Mouse (Mus musculus) A20 (cell line): ENCODE measurements around the gene AI464131.

ENCODE experiments used
- DNase-seq: peaks from one replicate; pipeline ENCODE4 v3.0.0-alpha.2; 2011; ENCODE audit warnings: low read depth, low spot score

AI464131 gene

DNA sequence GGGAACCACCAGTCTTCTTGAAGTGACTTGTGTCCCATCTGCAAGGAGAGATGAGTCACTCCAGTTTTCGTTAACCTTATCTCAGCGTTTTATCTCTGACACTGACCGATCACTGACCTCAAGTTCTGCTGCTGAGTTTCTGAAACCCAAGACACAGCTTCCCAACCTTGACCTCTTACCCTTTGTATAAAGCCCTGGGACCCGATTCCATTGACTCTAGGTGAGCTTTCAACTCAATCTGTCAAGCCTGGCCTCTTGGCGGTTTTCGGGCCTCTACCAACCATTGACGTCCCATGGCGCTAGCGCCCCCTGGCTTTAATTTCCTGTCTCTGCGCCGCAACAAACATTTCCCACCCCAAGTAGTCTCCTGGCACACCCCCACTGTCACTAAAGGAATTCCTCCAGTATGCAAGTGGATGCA is 2.3 kb upstream of the AI464131 start:
- DNase-seq = peak; percentile 37

DNA sequence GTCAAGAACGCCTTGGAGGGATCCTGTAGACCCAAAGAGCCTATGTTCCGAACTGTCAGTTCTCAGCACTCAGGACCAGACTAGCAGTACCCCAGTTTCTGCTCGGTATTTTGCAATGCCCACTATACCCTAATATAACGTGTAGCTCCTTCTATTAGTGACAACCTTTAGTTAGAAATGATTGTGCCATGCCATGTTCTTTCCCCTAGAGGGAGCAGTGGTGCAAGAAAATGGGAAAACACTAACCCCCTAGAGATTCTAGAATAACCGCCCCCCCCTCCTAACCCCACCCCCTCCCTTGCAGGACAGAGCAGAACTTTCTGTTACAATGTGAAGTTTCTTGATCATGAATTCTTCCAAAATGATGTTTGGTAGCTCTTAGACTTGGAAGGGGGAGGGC is 1.4 kb upstream of the AI464131 start:
- peak; percentile 26 for DNase-seq

DNA sequence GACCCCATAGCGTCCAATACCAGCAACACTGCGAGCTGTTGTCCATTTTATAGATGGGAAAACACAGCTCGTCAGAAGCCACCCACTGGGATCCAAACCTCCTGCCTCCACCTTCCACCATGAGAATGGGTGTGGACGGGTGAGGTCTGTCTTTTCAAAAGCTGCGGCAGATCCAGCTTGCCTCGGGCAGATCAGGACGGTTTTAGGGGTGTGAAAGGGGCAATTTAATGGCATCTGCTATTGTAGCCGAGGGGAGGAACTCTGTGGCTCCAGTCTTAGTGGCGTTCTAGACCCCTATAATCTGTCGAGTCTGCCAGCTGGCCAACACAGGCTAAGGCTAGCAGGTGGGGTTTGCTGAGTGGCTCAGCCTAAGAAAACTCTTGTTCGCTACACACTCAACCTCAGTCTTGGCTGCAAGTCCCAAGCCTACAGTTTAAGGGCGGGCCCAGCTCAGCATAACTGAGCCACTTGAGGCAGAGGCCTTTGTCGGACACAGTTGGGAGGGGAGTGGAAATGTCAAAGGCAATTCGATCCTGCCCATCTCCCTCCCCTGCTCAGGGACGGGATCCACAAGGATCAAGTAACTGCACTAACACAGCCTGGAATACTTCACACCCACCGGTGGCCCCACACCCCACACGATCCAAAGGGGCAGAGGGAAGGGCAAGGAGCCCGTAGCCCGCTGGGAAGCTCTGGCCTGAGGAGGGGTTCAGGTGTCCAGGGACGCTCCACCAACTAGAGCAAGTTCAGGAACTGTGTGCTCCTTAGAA is 520 bp downstream of the AI464131 start:
- DNase-seq = no peak

DNA sequence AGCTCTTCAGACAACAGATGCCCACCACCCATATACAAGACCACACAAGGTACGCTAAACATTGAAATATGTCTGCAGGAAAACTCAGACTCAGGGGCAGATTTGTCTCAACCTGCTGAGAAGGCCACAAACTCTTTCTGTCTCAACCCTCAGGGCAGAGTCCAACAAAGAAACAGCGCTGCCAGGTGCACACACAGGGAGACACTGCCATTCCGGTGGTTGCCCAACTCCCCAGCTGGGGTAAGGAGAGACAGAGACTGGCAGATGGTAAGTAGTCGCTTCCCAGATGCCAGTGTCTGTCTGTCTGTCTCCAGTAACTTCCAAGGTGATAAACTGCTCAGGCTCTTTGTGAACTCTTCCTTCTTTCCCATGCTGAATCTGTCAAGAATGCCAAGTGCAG is 2.1 kb downstream of the AI464131 start:
- DNase-seq = no peak

DNA sequence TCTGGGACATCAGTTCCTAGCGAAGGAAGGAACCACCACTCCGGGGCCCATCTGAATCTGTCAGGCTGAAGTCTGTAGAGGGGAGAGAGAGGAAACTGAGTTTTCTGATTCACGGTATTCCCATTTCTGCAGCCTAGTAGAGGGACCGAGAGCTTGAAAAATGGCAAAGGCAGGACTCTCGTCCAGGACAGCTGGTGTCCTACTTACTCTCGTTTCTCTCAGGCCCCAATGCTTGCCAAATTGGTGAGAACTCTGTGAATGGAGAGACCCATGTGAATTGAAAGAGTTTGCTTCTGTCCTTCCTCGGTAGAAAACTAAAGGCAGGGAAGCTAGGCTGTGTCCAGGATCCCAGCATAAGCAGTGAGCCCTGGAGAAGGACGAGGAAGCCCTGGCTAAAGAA is 3.3 kb downstream of the AI464131 start:
- no peak for DNase-seq

DNA sequence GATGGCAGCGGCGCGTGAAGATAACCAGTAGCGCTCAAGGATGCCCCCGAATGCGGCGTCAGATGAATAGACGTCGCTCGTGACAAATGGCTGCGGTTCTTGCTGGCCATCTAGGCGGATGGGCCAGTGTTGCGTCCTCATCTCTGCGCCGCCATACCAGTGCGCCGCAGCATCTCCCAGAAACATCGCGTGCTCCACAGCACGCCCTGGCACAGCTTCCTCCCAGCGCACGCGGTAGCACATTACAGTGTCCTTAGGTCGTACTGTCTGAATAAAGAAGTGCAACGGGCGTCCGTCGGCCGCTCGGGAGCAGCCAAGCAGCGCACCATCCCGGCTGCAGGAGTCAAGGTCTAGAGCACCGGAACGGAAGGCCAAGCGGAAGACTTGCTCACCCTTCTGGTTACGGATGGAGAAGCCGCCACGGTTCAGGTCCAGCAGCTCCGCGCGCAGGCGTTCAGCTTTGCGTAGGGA is 3.9 kb downstream of the AI464131 start:
- DNase-seq = no peak

DNA sequence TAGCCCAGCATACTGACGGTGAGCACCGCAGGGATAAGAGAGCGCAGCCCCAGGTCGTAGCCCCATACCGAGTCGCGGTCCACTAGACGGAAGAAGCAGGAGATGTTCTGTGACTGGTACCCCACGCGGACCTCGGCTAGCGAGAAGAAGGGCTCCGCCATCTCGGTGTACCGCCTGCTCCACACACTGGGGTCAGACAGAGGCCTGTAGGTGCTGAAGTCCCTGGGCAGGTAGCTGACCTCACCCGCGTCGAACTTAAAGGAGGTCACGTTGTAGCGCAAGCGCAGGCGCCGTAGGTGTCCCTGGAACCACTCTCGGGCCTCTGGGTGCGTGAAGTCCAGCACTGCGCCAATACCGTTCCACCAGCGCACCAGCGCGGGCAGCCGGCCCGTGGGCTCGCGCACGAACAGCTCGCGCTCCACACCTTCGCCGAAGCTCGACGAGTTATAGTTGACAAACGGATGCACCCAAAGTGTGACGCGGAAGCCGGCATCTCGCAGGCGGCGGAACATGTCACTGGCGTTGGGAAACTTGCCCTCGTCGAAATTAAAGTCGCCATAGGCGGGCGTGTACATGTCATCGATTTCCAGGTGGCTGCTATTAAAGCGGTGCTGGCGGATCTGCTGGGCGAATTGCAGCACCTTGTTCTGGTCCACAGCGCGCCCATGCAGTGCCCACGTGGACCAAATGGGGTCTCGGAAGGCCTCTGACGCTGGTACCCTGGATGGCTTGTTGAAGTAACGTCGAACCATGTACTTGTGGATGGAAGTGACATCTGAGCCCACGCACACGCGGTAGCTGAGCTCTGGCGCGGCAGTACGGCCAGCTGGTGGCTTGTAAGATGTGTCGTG is 4.7 kb downstream of the AI464131 start:
- DNase-seq = no peak

DNA sequence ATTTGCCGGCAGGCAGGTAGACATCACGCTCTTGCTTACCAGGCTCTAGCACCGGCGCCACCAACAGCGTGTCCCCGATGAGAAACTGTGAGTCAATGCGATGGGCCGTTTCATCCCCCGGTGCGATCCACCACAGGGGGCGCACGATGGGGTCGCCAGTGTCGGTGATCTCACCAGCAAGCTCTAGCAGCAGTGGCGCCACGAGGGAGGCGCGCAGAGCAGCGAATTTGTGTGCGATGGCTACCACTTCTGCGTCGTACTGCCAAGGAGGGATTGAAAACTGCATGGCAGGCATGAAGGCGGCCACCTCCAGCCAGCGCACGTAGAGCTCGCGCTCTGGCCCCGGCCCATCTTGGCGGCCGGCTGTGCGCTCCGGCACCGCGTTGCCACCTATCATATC is 5.3 kb downstream of the AI464131 start:
- DNase-seq = no peak

DNA sequence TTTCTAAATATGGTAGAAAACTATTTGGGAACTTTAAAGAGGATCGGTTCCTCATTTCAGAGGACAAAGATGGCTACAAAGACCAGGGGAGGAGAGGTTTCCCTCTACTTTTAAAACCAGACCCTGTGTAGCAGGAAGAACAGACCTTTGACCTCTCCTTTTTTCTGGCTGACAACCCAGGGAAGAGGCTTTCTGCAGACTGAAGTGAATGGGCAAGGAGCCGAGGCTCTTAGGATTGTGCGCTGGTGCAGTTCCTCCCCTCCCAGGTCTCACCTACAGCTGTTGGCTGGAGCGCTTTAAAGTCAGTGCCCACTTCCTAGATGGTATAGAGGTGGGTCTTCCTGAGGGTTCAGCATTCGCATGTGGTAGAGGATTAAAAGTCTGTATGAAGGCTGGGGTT is 5.8 kb downstream of the AI464131 start:
- no peak for DNase-seq

DNA sequence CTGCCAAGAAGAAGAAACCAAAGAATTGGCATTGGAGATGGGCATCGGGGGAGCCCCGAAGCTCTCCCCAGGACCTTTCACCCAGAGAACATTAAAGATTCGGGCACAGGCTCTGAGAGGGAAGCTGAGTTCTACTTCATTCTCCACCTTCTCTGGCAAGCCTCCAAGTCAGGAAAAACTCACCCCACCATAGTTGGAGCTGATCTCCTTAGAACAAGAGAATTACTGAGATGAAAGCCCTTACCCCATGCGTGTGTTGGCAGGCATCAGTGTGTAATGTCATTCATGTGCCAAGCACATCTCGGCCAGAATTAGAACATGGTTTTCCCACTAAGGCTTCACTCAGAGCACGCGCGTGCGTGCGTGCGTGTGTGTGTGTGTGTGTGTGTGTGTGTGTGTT is 7.0 kb downstream of the AI464131 start:
- DNase-seq = no peak

DNA sequence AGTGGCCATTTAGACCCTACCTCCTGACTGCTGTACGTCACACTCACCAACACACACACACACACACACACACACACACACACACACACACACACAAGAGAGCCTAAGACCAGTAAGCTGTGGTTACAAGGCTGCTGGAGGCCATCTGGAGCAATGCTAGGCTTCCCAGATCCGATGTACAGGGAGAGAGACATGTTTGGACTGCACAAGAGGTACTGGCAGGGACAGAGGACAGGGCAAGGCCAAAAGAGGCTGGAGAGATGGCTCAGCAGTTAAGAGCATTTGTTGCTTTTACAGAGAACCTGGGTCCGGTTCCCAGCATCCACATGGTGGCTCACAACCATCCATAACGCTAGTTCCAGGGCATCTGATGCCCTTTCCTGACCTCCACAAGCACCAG is 7.8 kb downstream of the AI464131 start:
- no peak for DNase-seq

DNA sequence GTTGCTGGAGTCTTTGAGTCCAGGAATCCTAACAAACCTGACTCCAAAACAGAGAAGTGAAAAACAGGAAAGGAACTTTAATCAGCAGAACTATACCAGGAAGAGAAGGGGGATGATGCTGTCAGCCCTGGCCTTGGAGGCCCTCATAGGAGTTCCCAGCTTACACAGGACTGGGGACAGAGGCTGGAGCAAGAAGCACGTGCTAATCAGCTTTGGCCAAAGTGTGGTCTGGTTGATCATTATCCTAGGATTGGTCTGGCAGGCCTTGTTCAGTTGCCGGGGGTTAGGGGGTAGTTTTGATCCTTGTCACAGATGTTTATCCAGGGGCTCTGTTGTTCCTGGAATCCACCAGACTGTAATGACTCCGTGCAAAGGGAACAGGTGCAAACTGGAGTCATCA is 8.5 kb downstream of the AI464131 start:
- DNase-seq = no peak

DNA sequence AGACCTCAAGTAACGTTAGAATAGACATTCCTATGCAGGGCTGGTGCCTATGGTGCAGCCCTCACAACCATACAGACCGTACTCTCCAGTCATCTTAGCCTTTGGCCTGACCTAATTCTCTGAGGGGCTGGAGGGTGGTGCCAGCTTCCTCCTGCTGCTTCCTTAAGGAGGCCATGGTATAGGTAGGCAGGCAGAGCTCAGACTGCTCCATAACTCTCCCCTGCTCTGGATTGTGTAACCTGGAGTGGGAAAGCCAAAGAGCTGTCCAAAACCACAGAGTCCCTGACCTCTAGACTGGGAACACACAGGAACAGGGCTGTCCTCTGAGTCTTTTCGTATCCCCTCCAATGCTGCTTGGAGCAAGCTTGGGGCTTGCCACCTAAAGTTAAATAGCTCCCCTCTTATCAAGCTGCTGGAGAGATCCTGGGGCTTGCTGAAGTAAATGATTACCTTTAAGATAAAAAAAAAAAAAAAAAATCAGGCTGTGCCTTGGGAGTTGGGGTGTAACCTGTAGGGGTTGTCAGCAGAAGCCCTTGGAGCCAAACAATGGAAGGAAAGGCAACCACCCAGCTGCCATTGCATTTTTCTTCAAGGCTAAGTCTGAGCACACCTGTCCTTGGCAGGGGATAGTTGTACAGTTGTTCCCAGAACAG is 9.3 kb downstream of the AI464131 start:
- no peak for DNase-seq

DNA sequence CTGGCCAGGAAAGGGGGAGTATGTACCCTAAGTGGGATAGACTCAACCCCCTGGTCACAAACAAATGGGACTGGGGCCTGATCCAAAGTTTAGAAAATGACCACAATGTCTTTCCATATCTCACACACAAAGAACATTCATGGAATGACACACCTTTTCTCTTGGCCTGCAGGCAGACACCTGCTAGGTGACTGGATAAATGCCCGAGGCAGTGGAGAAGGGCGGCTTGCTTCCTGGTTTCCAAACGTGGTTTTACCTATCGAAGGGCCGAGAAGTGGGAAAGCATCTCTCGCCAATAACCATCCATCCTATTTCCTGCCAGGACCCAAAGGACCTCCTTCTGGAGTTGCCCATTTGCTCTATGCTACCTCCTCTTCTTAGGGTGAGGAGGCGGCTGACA is 9.9 kb downstream of the AI464131 start:
- no peak for DNase-seq

DNA sequence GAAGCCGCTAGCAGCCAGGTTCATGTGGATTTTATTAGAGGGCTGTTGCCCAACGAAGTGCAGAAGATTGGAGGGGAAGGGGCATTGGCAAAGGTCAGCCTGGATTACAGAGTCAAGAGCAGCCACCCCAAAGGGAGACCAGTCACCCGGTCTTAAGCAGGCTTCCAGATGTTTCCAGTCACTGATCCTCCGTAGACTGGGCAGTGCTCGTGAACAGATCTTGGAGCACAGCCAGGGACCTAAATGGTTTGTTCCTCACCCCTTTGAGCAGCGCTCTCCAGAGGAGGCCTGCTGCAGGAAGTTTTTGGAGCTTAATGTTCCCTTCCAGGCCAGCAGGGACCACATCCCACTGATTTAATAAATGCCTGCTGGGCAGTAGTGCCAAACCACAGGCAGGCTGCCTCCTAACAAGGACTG is 21.3 kb downstream of the AI464131 start:
- DNase-seq = no peak

DNA sequence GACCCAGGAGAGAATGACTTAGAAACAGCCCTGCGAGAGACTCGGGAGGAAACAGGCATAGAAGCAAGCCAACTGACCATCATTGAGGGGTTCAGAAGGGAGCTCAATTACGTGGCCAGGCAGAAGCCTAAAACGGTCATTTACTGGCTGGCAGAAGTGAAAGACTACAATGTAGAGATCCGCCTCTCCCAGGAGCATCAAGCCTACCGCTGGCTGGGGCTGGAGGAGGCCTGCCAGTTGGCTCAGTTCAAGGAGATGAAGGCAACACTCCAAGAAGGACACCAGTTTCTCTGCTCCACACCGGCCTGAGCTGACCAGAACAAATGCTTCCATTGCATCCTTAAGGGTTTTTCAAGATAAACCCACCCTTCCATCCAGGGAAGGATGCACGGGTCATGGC is 22.6 kb downstream of the AI464131 start:
- DNase-seq = no peak

DNA sequence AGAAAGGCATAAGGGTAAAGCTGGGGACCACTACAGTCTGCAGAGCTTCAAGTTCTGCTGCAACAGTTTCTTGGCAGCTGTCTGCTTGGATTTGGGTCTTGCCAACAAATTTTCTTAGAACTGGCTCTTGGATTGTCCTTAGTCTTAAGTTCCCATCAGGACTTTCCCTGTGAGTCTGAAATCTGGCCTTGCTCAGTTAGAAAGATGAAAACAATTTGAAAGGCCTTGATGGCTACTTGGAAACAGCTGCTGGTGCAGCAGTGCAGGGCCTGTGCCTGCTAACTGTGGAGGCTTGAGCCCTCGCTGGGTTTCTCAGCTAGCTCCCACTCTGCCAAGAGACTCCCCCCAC is 23.4 kb downstream of the AI464131 start:
- no peak for DNase-seq

DNA sequence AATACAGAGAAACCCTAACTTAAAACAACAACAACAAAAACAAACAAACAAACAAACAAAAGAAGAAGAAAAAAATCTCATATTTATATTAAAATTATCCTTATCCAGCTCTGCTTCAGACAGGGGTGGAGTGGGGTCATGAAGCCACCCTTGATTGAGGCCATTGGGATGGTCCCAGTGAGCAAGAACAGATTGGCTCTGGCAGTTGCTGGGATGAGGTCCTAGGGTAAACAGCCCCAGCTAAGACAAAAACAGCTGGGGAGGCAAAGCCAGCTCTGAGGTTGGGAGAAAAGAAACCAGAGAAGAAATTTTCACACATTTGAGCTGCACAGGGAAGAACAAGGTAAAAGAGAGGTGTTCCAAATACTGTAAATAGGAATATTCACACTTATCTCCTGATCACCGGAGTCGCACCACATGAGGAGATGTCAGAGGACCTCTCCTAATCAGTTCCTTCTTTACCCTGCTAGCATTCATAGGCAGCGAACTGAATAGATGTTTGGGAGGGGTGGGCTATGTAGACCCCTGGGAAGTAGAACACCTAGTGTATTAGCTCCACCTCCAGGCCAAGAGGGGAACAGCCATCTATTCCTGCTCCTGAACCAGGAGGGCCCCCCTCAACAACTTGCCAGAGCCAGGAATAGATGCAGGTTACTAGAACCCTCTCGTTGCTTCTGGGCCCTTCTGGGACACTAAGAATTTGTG is 24.0 kb downstream of the AI464131 start:
- no peak for DNase-seq

DNA sequence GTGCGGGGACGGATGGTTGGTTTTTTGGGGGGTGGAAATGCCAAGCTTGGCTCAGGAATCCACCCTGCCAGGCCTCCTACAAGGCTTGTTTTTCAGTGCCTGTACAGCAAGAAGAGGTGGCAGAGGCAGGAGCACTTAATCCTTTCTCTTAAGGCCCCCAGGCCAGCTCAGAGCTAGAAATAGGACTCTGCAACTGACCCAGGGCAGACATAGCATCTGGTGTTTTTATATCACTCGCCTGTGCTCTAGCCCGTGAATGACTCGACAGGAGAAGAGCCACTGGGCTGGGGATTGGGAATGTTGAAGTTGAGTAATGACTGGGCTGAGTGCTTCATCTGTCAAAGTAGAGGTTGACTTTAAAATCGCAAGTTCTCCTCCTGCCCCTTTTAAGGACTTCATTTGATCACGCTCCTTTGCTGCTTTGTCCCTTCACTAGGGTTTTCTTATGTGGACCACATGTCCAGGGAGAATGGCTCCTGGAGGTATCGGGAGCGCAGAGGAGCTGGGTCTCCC is 25.2 kb downstream of the AI464131 start:
- DNase-seq = no peak

DNA sequence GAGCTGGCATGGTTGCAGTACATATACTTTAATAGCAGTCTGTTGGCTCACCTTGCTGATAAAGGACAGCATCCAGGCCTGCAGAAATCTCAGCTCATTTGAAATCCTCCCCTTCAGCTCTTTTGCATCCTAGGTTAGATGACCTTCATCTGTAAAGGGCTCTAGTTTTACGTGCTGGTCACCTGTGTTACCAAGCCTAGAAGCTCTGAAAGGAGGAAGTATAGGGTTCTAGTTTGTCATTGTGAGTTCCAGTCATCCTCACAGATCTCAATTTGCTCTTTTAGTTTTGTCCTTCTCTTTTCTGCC is 31.5 kb downstream of the AI464131 start:
- DNase-seq = no peak

DNA sequence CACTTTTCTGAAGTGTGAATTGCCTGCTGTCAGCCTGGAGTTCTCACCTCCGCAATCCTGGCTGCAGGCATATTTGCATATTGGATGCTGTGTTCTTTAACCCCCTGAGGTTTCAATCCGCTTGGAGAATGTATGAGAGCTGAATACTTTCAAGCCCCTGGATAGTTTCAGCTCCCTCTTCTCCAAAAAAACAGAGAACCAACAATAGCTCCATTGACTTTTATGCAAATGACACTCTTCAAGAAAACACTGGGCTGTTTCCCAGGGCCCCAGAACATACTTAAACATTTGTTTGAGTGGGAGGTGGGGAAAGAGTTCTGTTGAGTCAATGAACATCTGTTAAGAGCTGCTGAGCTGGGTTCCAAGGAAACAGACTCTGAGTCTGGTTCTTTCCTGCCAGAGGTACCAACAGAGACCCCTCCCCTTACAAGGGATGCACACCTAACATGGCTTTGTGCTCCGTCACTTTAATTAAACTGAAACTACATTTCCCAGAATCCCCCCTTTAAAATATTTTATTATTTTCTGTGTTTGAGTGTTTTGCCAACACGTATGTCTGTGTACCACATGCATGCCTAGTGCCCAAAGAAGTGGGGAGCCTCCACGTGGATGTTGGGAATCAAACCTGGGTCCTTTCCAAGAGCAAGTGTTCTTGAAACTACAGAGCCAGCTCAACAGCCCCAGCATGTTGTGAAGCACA is 32.0 kb downstream of the AI464131 start:
- DNase-seq = no peak
